Mouse (Mus musculus): ENCODE data around the gene 1700007K13Rik.

1700007K13Rik gene

GRCm38 (mm10) chr2:28415387-28416024 lies 50.6 kb downstream of the 1700007K13Rik start:
- DNase-seq (ENCODE audit: low read depth, low spot score): no peak

- no peak for DNase-seq (ENCODE audit: low read depth, low spot score)
Measured at GRCm38 (mm10) chr2:28414757-28415137, 51.4 kb downstream of the 1700007K13Rik start.

- no peak for DNase-seq (ENCODE audit: low read depth, low spot score)
Measured at GRCm38 (mm10) chr2:28414116-28414756, 51.9 kb downstream of the 1700007K13Rik start.

GRCm38 (mm10) chr2:28412936-28413335 lies 53.2 kb downstream of the 1700007K13Rik start:
- no peak for DNase-seq (ENCODE audit: low read depth, low spot score)

Data from brain, embryonic 18.5 days (tissue).